Mouse (Mus musculus): ENCODE measurements at regions not wholly inside any gene's neighbourhood (a gene's known extent, or its start where the extent isn't known, plus 50 kb on each side); places are given as distances from the start of the nearest gene placed in this dataset.

DNA sequence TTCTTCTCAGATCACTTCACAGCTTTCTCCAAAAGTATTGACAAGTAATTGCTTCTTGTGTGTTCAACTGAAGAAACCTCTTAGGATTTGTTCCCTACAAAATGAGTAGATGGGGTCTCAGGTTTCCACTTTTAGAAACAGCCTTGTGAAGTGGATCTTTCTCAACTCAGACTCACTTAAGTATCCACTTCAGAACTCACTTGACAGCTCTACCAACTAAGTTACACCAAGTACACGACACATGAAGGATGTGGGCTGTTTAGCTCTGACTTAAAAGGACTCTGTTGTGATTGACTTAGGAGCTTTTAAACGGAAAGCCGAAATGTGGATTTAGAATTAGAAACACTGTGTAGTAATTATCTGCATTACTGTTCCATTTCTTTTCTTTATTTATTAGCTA is 556.0 kb downstream of the Rfpl4b start:
- no peak for DNase-seq

DNA sequence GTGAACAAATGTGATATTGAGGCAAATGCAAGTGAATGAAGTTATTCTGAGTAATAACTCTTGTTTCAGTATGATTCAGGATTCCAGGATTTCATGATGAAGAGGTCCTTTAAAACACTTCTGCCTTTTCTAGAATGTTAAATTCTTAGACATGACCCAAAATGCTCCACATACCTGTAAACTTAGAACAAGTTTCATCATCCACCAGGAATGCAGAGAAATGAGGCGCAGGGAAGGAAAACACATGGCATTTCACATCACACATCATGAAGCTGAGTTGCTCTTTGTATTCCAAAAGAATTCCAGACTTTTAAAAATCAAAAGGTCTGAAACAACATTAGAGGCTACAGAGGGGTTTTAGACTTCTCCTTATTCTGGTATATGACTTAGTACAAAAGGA is 574.8 kb downstream of the Rfpl4b start:
- no peak for DNase-seq
